Comparison of ENCODE assay signal across 15 mouse cellular contexts in the genomic region with DNA sequence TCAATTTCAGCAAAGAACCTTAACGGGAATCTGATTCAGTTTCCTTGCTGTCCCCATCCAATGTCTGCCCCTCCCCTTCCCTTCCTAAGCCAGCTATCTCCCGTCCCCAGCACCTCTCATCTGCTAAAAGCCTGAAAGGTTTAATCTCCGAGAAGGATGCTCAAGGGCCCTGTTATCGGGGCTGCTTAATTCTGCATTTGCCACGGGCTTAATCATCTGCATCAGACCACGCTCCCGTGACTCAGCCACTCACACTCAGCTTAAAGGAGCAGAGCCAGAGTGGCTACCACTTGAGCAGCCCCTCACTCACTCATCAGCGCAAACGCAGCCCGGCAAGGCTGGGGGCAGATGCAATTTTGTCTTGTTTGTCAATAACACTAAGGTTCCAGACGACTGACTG. TPM values are rescaled to one million over a fixed set of nuclear protein-coding genes. Genes with fewer than 3 reads are reported as not detected.
DNase-seq lines count a peak whose midpoint lies in the region; ATAC-seq and TF ChIP-seq lines count a peak whose summit lies in the region.
"Had no signal": no experiment of that assay in that cellular context is flagged by ENCODE, and none has a peak within 500 bp of the region (broad histone marks: within the 10 kb centered on the region; RNA-seq: fewer than 3 reads in every experiment).

No protein-coding gene starts in this region.

- no peaks in the 10 kb centered on the region for H3K27me3 ChIP-seq in hindbrain, embryonic 12.5 days
- no peaks in the 10 kb centered on the region for H3K27me3 ChIP-seq in midbrain, embryonic 12.5 days
- H3K27me3 ChIP-seq in embryonic facial prominence, embryonic 10.5 days (replicated peaks; ENCODE audit: low read depth, poor library complexity, severe bottlenecking) = no peaks in the 10 kb centered on the region
- H3K27me3 ChIP-seq: Patski had no signal

- peak; percentile 71 for ATAC-seq in hindbrain, embryonic 12.5 days (ENCODE audit: low FRiP score)
- ATAC-seq in midbrain, embryonic 12.5 days (ENCODE audit: low FRiP score, low read depth) = peak; percentile 69
- ATAC-seq: Patski had no signal

- H3K9ac ChIP-seq in hindbrain, embryonic 12.5 days = no peak overlapping the region
- no peak overlapping the region; the same call in 1 of the 2 replicates for H3K9ac ChIP-seq in midbrain, embryonic 12.5 days (replicated peaks)

- DNase-seq in layer of hippocampus, adult 2 months (ENCODE audit: low spot score in 2 of 2) = no peak
- DNase-seq in layer of hippocampus, postnatal 25 days (ENCODE audit: extremely low spot score in 1 of 2, low spot score in 1 of 2) = no peak
- no peak for DNase-seq in thymus, postnatal 10 days (ENCODE audit: low spot score in 2 of 2)
- no peak for DNase-seq in kidney, postnatal 36 days
- no peak for DNase-seq in embryonic facial prominence, embryonic 10.5 days (ENCODE audit: low spot score)
- DNase-seq in ovary, postnatal 14 days (ENCODE audit: low spot score) = no peak
- DNase-seq: adrenal gland, postnatal 25 days; heart, adult 11 months; kidney, postnatal 10 days; thymus, postnatal 14 days had no signal

- H3K9me3 ChIP-seq in hindbrain, embryonic 12.5 days (replicated peaks) = no peaks in the 10 kb centered on the region
- H3K9me3 ChIP-seq in midbrain, embryonic 12.5 days = no peaks in the 10 kb centered on the region
- H3K9me3 ChIP-seq in embryonic facial prominence, embryonic 10.5 days = no peaks in the 10 kb centered on the region

- H3K36me3 ChIP-seq in hindbrain, embryonic 12.5 days = no peaks in the 10 kb centered on the region
- H3K36me3 ChIP-seq in midbrain, embryonic 12.5 days = peaks cover 12% of the 10 kb centered on the region
- H3K36me3 ChIP-seq in embryonic facial prominence, embryonic 10.5 days (replicated peaks) = 0 out of 2 replicates have a peak, but pooled peaks cover 4% of the 10 kb centered on the region

- H3K27ac ChIP-seq in layer of hippocampus, adult 2 months = peak overlapping the region; percentile 72; the same call in 1 of the 2 replicates
- peak overlapping the region; percentile 90 for H3K27ac ChIP-seq in hindbrain, embryonic 12.5 days
- peak overlapping the region; percentile 87 for H3K27ac ChIP-seq in midbrain, embryonic 12.5 days (replicated peaks)
- no peak overlapping the region for H3K27ac ChIP-seq in embryonic facial prominence, embryonic 10.5 days (replicated peaks)

- peaks cover 57% of the 10 kb centered on the region for H3K4me1 ChIP-seq in hindbrain, embryonic 12.5 days
- peaks cover 60% of the 10 kb centered on the region for H3K4me1 ChIP-seq in midbrain, embryonic 12.5 days
- H3K4me1 ChIP-seq in embryonic facial prominence, embryonic 10.5 days = peaks cover 40% of the 10 kb centered on the region

- WGBS in hindbrain, embryonic 12.5 days = 25% methylated on average over 11 of the region's 11 CpGs
- WGBS in midbrain, embryonic 12.5 days = 9% methylated on average over 11 of the region's 11 CpGs
- 55% methylated on average over 11 of the region's 11 CpGs for WGBS in embryonic facial prominence, embryonic 10.5 days

- peak overlapping the region; percentile 36 for H3K4me2 ChIP-seq in hindbrain, embryonic 12.5 days (replicated peaks)
- H3K4me2 ChIP-seq in midbrain, embryonic 12.5 days (replicated peaks) = peak overlapping the region; percentile 42

- no peak overlapping the region for H3K4me3 ChIP-seq in layer of hippocampus, adult 2 months
- H3K4me3 ChIP-seq in hindbrain, embryonic 12.5 days = no peak overlapping the region
- H3K4me3 ChIP-seq in midbrain, embryonic 12.5 days = 0 out of 2 replicates have a peak overlapping the region, but pooled peaks have one; percentile 6
- no peak overlapping the region for H3K4me3 ChIP-seq in embryonic facial prominence, embryonic 10.5 days
- H3K4me3 ChIP-seq: erythroblast, embryonic 14.5 days; myocyte had no signal

- TF ChIP-seq CTCF in layer of hippocampus, adult 2 months (conservative IDR thresholded peaks at IDR 0.05) = no peak

RNA-seq across cellular contexts. Expression of gene Srgap3, which starts 50.7 kb away (rescaled TPM):
- 100 to 1,000 TPM; 288 to 291 TPM for total RNA-seq in layer of hippocampus, adult 2 months (2021)
- 100 to 1,000 TPM; 241 to 270 TPM for total RNA-seq in layer of hippocampus, postnatal 25 days (2021)
- 44.8 and 48.9 TPM in 2 replicates for polyA plus RNA-seq in hindbrain, embryonic 12.5 days (2016; fragmentation: Nextera tagmentation; extraction: Ambion mirVana)
- polyA plus RNA-seq in midbrain, embryonic 12.5 days (2016; fragmentation: Nextera tagmentation; extraction: Ambion mirVana) = 60.5 and 63.7 TPM in 2 replicates
- polyA plus RNA-seq in embryonic facial prominence, embryonic 10.5 days (2016; fragmentation: Nextera tagmentation; extraction: Ambion mirVana) = 8.0 and 10.5 TPM in 2 replicates
